Mouse (Mus musculus) adipocyte (in vitro differentiated cells): ENCODE measurements around the gene Cdhr4.

Experiments used
- DNase-seq: peaks from one replicate; pipeline ENCODE4 v3.0.0-alpha.2; 2016; ENCODE audit warnings: low spot score

The Cdhr4 gene

GRCm38 (mm10) chr9:107975399-107976386 is 16.6 kb upstream of the Cdhr4 start, which contains the start of gene Uba7:
Uba7 (plus strand) TSS chr9:107975505.
- DNase-seq = peak; percentile 76

DNA sequence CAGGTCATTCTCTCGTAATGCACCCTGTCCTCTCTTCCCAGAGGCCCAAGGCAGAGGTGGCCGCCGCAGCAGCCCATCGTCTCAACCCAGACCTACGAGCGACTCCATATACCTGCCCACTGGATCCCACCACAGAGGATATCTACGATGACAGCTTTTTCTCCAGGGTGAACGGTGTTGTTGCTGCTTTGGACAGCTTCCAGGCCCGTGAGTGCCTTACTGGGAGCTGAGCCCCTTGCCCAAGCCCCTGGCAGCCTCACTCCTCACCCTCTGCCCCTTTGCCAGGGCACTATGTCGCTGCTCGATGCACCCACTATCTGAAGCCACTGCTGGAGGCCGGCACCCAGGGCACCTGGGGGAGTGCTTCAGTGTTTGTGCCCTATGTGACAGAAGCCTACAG is 13.5 kb upstream of the Cdhr4 start:
- DNase-seq = no peak

- DNase-seq = peak; percentile 34
These were observed 10.4 kb upstream of the Cdhr4 start for GRCm38 (mm10) chr9:107981684-107982605.

DNA sequence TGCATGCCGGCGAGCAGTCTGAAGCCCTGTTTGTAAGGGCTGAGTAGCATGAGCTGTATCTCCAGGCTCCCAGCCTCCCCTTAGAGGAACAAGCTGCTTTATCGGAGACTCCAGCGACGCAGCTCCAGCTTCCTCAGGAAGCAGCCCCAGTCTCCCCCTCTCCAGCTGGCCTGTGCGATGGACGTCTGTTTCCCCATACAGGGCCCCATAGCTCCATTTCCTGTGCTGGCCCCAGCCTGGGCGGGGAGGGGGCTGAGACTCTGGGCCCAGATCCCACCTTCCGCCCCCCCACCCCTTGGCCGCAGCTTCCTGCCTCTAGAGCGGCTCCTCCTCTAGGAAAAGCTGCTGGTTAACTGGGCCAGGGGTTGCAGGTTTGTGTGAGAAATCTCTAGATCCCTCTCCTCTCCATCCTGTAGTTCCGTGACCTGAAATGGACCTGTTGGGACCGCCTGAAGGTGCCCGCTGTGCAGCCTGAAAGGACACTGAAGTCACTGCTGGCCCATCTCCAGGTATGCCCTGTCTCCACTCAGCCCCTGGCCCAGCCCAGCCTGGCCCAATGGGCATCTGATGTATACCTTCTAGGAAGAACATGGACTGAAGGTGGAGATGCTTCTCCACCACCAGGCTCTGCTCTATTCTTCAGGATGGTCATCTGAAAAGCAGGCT is 9.5 kb upstream of the Cdhr4 start, which contains the start of gene Gm20661:
Gene Gm20661, plus strand, starts transcription at position 378 of the 666 bp plus-strand sequence.
- DNase-seq = peak; percentile 72

- DNase-seq = peak; percentile 68
These were observed 8.8 kb upstream of the Cdhr4 start for GRCm38 (mm10) chr9:107983421-107983890.

- peak; percentile 10 for DNase-seq
These were observed 8.1 kb upstream of the Cdhr4 start for GRCm38 (mm10) chr9:107984052-107984753.

DNA sequence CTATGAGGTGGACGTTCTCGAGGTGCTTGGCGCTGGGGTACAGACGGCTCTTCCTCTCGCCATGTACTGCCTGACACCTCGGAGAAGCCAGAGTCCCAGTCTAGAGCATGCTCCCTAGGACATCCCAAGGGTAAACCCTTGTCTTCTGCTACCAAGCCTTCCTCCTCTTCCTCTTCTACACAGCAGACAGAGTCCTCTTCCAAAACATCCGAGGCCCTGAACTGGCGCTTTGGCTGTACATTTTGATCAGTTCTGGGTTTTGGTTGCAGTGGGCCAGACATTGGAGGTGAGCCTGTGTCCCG is 7.6 kb upstream of the Cdhr4 start:
- no peak for DNase-seq

DNA sequence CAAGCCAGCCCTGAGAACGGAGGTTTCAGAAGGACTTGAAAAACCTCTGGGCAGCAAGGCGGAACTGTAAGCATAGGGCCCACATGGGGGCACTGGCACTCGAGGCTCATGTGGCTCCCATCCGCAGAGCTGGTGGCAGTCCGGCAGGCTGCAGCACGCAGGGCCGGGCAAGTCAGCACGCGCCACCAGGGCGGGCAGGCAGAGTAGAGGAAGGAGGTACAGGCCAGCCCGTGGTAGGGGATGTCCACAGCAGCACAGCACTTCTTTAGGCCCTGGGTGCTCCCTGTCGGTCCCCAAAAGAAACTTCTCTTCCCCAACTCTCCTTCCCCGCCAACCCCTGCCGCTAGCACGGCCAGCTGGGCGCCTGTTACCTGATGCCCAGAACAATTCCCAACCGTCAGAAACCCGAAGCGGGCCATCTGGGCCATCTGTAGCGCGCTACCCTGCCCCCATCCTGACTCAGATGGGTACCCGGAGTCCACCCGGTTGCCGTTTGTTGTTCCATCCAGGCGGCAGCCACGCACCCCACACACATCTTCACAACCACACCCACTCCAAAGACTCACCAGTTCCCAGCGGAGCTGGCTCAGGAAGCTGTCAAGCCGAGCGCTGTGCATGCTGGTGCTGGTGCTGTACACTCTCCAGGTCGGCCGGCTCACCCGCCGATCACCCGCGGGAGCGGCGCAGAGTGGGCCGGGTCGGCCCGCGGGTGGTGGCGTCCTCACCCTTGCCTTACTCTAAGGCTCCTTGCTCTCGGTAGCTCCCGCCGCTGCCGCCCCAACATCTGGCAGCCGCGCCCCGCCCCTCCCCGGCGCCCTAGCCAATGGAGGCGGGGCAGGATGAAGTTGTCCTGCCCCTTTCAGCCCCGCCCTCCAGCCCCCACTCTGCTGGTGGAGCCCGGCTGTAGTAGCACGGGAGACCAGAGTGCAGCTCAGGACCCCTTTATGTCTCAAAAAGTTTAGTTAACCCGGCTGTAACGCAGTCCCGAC is 6.9 kb upstream of the Cdhr4 start, which contains the start of gene Inka1:
Gene Inka1, minus strand, starts transcription at position 749 of the 989 bp plus-strand sequence.
- peak; percentile 86 for DNase-seq

- peak; percentile 87 for DNase-seq
These were observed 5.9 kb upstream of the Cdhr4 start for GRCm38 (mm10) chr9:107986376-107986775.

- peak; percentile 16 for DNase-seq
These were observed 4.3 kb upstream of the Cdhr4 start for GRCm38 (mm10) chr9:107987950-107988349.

- DNase-seq = no peak
These were observed 716 bp downstream of the Cdhr4 start for GRCm38 (mm10) chr9:107993013-107993412.

DNA sequence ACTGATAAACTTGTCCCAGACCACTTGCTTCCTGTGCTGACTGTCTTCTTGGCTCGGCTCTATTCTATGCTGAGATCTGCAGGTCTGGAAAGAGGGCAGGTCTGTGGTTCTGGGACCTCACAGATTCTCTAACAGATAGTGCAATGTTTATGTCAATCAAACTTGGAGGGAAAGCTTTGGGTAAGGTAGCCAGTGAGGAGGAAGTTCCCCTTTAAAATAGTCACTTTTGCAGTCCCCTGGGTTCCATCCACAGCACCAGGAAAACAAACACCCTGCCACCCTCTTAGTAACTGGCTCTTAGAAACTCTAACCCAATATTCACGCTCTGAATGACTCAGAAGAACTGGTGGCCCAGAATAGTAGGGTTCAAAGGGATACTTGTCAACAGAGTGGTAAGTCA is 2.2 kb downstream of the Cdhr4 start:
- DNase-seq = no peak

GRCm38 (mm10) chr9:107995513-107995912 is 3.2 kb downstream of the Cdhr4 start:
- no peak for DNase-seq

- no peak for DNase-seq
These were observed 3.8 kb downstream of the Cdhr4 start, which contains the start of gene Gm20662 for GRCm38 (mm10) chr9:107996049-107996448. Gm20662 (plus strand) TSS chr9:107996349.

DNA sequence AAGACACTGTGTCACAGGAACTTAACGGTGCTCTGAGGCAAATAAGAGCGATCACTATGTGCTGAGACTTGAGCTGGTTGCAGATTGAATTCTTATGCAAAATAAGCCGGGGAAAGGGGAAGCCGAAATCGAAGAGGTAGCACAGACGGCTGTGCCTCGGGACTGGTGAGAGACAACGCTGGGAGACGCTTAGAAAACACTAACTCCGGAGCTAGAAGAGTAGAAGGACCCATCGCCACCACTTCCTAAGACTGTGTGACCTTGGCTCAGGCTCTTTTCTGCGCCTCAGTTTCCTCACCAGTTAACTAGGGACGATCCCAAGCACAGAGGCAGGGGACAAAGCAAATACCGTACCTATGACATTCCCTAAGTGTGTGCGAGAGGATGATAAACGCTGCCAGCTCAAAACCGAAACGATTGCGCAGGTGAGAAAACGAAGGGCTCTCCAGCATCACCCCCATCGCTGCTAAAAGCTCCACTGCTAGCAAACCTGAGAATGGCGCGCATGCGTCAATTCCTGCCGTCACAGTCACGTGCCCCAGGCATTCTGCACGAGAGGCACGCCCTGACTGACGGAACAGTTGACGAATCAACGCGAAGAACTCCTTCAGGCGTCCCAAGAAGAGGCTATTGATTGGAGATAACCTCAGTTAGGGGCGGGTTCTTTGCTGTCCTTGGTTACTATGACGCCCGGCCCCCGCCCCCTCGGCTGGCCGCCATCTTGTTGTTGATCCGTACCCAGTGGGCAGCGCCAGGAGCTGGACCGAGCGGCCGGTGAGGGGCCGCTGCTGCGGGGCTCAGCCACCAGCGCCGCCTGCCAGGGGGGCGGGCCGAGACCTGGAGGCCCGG is 9.8 kb downstream of the Cdhr4 start, which contains the start of gene Ip6k1:
Gene Ip6k1, plus strand, starts transcription at position 580 of the 849 bp plus-strand sequence.
- peak; percentile 100 for DNase-seq

DNA sequence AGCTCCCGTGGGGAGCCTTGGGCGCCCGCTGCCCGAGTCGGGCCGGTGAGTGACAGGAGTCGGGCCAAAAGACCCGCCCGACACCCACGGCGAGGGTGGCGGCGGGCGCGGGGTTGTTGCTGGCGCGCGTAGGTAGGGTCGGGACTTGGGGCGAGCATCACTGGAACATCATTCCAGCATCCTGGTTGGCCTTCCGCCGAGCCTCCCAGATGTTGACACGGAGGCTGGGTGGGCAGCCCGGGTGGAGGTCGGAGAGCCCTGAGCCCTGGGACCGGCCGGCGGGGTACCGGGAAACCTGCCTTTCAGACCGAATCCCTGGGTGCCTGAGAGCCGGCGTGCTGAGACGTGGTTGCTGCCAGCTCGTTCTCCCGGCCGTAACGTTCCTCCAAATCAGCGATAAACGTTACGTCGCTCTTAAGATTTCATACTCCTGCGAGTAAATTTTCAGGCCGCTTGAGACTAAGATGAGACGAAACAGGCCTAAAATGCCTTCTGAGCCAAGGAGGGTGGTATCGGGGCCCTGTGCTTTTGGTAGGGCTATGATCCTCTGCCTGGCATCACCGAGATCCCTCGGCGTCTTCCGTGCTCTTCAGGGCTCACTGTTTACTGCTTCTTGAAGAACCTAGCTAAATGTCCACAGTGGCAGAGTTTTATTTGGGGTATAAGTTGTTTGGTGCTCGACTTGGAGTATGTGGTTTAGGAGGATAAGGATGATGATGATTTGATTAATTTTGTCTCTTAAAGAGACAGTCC is 10.7 kb downstream of the Cdhr4 start:
- DNase-seq = peak; percentile 44

DNA sequence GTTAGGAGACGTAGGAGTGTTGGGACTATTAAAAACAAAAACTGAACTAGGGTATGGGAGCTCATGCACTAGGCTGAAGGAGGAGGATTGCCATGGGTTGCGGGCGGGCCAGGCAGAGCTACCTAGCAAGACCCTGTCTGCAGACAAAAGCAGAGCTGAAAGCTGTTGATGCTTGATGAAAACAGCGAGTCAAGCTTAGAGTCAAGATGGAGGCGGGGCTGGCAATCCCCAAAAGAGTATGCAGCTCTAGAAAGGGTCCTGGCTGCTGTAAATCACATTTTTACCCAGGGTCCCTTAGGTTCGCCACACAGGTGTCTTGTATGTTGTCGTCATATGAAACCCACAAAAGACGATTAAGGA is 11.2 kb downstream of the Cdhr4 start:
- DNase-seq = no peak

- no peak for DNase-seq
These were observed 15.7 kb downstream of the Cdhr4 start for GRCm38 (mm10) chr9:108008041-108008440.
